22 mouse cellular contexts compared by ENCODE assay signal in the genomic region with DNA sequence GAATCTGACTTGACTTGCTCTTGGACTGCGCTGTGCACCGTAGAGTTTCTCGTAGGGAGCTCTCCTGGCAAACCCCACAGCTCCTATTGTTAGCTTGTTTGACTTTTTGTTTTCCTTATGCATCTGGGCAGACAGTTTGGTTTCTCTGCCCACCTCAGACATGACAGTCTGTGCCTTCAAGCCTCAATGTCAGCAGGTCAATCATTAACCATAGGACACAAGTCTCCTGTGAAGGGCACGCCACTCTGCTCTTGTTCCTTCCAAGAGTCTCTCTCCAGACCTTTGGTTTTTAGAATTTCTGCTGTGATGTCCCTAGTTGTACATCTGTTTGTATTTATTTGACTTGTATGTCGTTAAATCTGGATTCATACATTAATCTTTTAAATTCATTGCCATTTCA.
"Had no signal": no experiment of that assay in that cellular context is flagged by ENCODE, and none has a peak within 500 bp of the region (broad histone marks: within the 10 kb centered on the region; RNA-seq: fewer than 3 reads in every experiment).

No protein-coding gene starts in this region.

- DNase-seq: layer of hippocampus, postnatal 36 days; liver; lung, postnatal 10 days; lung, postnatal 36 days; thymus, adult 2 months; thymus, postnatal 14 days; thymus, postnatal 4 days had no signal

- H3K27ac ChIP-seq: layer of hippocampus, adult 2 months; left cerebral cortex, adult 2 months; limb, embryonic 10.5 days; limb, embryonic 13.5 days; liver, embryonic 12.5 days; liver, embryonic 15.5 days; lung, embryonic 15.5 days; midbrain, embryonic 10.5 days; midbrain, embryonic 13.5 days; neural tube, embryonic 13.5 days; stomach, postnatal 0 days had no signal

- H3K4me3 ChIP-seq: layer of hippocampus, adult 2 months; left cerebral cortex, adult 2 months; limb, embryonic 10.5 days; limb, embryonic 13.5 days; liver, embryonic 12.5 days; liver, embryonic 15.5 days; lung, embryonic 15.5 days; megakaryocyte, embryonic 14.5 days; midbrain, embryonic 10.5 days; midbrain, embryonic 13.5 days; myocyte; neural tube, embryonic 13.5 days had no signal

- H3K36me3 ChIP-seq: limb, embryonic 10.5 days; limb, embryonic 13.5 days; liver, embryonic 12.5 days; liver, embryonic 15.5 days; lung, embryonic 15.5 days; midbrain, embryonic 10.5 days; midbrain, embryonic 13.5 days; neural tube, embryonic 13.5 days had no signal

- H3K27me3 ChIP-seq: limb, embryonic 13.5 days; liver, embryonic 12.5 days; liver, embryonic 15.5 days; lung, embryonic 15.5 days; megakaryocyte, embryonic 14.5 days; midbrain, embryonic 13.5 days; neural tube, embryonic 13.5 days had no signal

- H3K9me3 ChIP-seq: limb, embryonic 10.5 days; limb, embryonic 13.5 days; liver, embryonic 12.5 days; liver, embryonic 15.5 days; lung, embryonic 15.5 days; midbrain, embryonic 10.5 days; midbrain, embryonic 13.5 days had no signal

- H3K4me1 ChIP-seq: liver, embryonic 12.5 days; liver, embryonic 15.5 days; lung, embryonic 15.5 days had no signal

- H3K4me2 ChIP-seq: limb, embryonic 13.5 days; liver, embryonic 12.5 days; liver, embryonic 15.5 days; lung, embryonic 15.5 days; midbrain, embryonic 13.5 days; neural tube, embryonic 13.5 days had no signal

- H3K9ac ChIP-seq: limb, embryonic 13.5 days; liver, embryonic 12.5 days; liver, embryonic 15.5 days; lung, embryonic 15.5 days; midbrain, embryonic 13.5 days; neural tube, embryonic 13.5 days had no signal

- ATAC-seq: intestine, postnatal 0 days; liver, embryonic 12.5 days; midbrain, embryonic 13.5 days; midbrain, embryonic 16.5 days had no signal
